Mouse (Mus musculus) neural tube, embryonic 11.5 days (tissue): Measurements from ENCODE around the gene Ccdc58. TPM values are rescaled to one million over a fixed set of nuclear protein-coding genes. Genes with fewer than 3 reads are reported as not detected.
"Not testable (repeated sequence)": the region's sequence is repeated elsewhere in the genome, so short reads cannot be mapped to it uniquely, and the experiment has no call there.

ENCODE experiments used
- ATAC-seq: fragments of 200-750 bp; cut with Nextera tagmentation; 2 replicates; pipeline ENCODE4 v1.8.0; 2017; ENCODE audit warnings: moderate number of reproducible peaks, mild to moderate bottlenecking, moderate TSS enrichment, moderate library complexity; ENCODE audit not compliant: insufficient read depth, low FRiP score, low TSS enrichment
- DNase-seq: peaks from one replicate; pipeline ENCODE4 v3.0.0-alpha.2; 2015; ENCODE audit warnings: low spot score
- H3K27ac ChIP-seq: fragments of 300-500 bp; sonication (generic); 2 replicates; pipeline ENCODE4 v1.5.1; 2014; ENCODE audit warnings: low read depth, mild to moderate bottlenecking, low read length
- H3K27me3 ChIP-seq: fragments of 300-500 bp; sonication (generic); 2 replicates; pipeline ENCODE4 v1.6.1; 2014; ENCODE audit warnings: mild to moderate bottlenecking, low read length, mixed read lengths; ENCODE audit not compliant: control insufficient read depth, insufficient read depth
- H3K36me3 ChIP-seq: fragments of 300-500 bp; sonication (generic); 2 replicates; pipeline ENCODE4 v1.6.1; 2014; ENCODE audit warnings: mild to moderate bottlenecking, low read length, moderate library complexity, mixed read lengths; ENCODE audit not compliant: control insufficient read depth, insufficient read depth
- H3K4me1 ChIP-seq: fragments of 300-500 bp; sonication (generic); 2 replicates; pipeline ENCODE4 v1.6.1; 2014; ENCODE audit warnings: low read length, mixed read lengths; ENCODE audit not compliant: control insufficient read depth, insufficient read depth
- H3K4me2 ChIP-seq: fragments of 300-500 bp; sonication (generic); 2 replicates; pipeline ENCODE4 v1.6.1; 2014; ENCODE audit warnings: low read depth, mild to moderate bottlenecking, moderate library complexity
- H3K4me3 ChIP-seq: fragments of 300-500 bp; sonication (generic); 2 replicates; pipeline ENCODE4 v1.5.1; 2014; ENCODE audit warnings: low read depth, low read length
- H3K9ac ChIP-seq: fragments of 300-500 bp; sonication (generic); 2 replicates; pipeline ENCODE4 v1.6.1; 2014; ENCODE audit warnings: mild to moderate bottlenecking, low read length
- H3K9me3 ChIP-seq: fragments of 300-500 bp; sonication (generic); 2 replicates; pipeline ENCODE4 v1.6.1; 2016; ENCODE audit warnings: low read length; ENCODE audit not compliant: control insufficient read depth
- WGBS: fragments of 180-500 bp; shearing (Covaris S2); extraction: QIAGEN DNeasy Blood & Tissue Kit; methylation state at CpG from one replicate; pipeline ENCODE4 v1.1.7; 2014; 5-methylcytosine and 5-hydroxymethylcytosine counted together
- polyA plus RNA-seq: library from polyadenylated mRNA; unstranded; fragments of >200 nt; fragmentation: Nextera tagmentation; extraction: Ambion mirVana; gene quantifications from 2 replicates; pipeline ENCODE4 v1.2.1, GENCODE M21; 2014

The Ccdc58 gene
- polyA plus RNA-seq, 1 experiment from 2014 or later, result 71.8 TPM

DNA sequence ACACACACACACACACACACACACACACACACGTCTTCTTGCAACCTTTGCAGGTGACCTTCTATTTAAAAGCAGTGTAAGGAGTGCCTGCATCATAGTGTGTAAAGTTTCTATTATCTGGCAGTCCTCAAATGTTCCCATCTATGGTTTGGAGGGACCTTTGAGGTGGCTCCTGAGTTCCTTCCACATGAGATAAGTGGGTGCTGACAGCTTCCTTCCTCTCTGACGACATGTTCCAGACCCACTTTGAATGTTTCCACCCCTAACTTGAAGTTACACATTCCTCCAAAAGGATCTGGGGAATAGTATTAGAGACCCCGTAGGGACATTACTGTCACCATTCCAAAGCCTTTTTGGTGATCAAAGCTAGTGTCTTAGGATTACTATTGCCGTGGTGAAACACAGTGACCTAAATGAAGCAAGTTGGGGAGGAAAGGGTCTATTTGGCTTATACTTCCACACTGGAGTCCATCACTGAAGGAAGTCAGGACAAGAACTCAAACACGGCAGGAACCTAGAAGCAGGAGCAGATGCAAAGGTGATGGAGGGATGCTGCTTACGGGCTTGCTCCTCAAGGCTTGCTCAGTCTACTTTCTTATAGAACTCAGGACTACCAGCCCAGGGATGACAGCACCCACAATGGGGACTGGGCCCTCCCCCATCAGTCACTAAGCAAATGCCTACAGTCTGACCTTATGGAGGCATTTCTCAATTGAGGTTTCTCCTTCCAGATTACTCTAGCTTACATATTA, 17.8 kb upstream of the Ccdc58 start:
- no peak for ATAC-seq

DNA sequence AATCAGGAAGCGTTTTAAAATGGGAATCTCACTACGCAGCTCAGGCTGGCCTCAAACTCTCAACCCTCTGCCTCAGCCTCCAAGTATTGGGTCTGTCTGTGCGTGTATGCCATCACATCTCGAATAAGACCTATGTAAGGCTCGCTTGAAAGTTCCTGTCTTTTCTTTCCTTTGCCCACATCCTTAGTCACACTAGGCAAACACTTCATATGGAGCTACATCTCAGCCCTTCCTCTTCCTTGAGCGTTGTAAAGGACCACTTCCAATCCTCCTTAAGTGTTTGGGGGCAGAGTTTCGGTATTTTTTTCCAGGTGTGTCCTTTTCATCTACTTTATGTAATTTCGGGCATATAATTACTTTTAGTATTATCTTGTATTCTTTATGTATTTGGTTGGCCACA, 16.6 kb upstream of the Ccdc58 start:
- H3K27ac ChIP-seq, result no peak overlapping the region
- no peak overlapping the region for H3K9ac ChIP-seq
- H3K4me2 ChIP-seq, result no peak overlapping the region
- peaks cover 4% of the 10 kb centered on the region; the same call in 1 of the 2 replicates for H3K36me3 ChIP-seq
- H3K4me1 ChIP-seq, result no peaks in the 10 kb centered on the region
- H3K4me3 ChIP-seq, result no peak overlapping the region
- H3K9me3 ChIP-seq, result no peaks in the 10 kb centered on the region
- WGBS, result 93% methylated on average over 8 of the region's 8 CpGs
- no peak for ATAC-seq
- no peaks in the 10 kb centered on the region for H3K27me3 ChIP-seq
- DNase-seq, result no peak

More for the DNA sequence above, 17.8 kb upstream of the Ccdc58 start:
- no peaks in the 10 kb centered on the region for H3K27me3 ChIP-seq
- DNase-seq, result no peak
- no peak overlapping the region for H3K4me3 ChIP-seq
- H3K4me2 ChIP-seq, result no peak overlapping the region
- H3K9ac ChIP-seq, result no peak overlapping the region
- H3K36me3 ChIP-seq, result peaks cover 8% of the 10 kb centered on the region
- H3K27ac ChIP-seq, result no peak overlapping the region
- 93% methylated on average over 6 of the region's 6 CpGs for WGBS
- H3K9me3 ChIP-seq, result no peaks in the 10 kb centered on the region
- H3K4me1 ChIP-seq, result no peaks in the 10 kb centered on the region

DNA sequence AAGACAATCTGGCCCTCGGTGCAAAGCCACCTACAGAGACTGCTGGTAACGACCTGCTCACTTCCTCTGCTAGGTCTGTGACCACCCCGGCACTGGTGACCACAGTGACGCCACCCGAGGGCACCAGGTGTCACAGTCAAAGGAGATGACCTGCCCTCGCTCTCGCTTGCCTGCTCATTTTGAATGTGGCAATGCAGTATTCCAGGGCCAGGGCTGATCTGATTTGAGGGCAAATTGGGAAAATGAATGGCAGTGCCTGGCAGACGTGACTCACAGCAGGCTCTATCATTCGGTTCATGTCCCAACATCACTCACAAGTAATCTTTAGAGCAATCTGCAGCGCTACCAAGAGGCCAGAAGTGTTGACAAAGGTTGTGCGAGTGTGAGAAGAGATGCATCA, 15.1 kb upstream of the Ccdc58 start:
- WGBS, result 89% methylated on average over 11 of the region's 11 CpGs
- DNase-seq, result no peak

DNA sequence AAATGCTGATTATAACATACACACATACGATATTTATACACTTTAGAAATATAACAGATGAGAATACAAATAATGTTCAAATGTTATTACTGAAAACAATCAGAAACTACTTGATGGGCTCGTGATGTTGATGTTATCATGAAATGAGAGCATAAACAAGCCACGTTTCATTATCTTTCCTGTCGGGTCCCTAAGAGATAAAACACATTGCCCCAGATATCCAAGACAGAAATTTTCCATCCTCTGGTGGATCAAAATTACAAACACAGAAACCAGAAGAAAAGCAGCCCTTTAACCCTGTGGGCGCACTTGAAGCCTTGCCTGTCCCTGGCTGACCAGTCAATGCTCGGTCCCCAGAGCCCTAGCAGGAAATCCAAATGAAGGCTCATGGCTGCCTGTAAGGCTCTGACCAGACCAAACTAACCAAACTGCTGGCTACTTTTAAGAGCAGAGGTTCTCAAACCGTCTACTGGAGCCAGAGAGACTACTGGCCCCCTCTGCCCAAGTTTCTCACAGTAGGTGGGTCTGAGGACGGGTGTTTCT, 13.5 kb upstream of the Ccdc58 start:
- no peak overlapping the region for H3K27ac ChIP-seq
- H3K4me3 ChIP-seq, result no peak overlapping the region
- 82% methylated on average over 8 of the region's 8 CpGs for WGBS
- ATAC-seq, result no peak
- no peaks in the 10 kb centered on the region for H3K27me3 ChIP-seq
- H3K4me2 ChIP-seq, result no peak overlapping the region
- no peaks in the 10 kb centered on the region for H3K36me3 ChIP-seq
- no peaks in the 10 kb centered on the region for H3K4me1 ChIP-seq
- no peak for DNase-seq
- H3K9me3 ChIP-seq, result no peaks in the 10 kb centered on the region
- H3K9ac ChIP-seq, result no peak overlapping the region

More for the DNA sequence above, 15.1 kb upstream of the Ccdc58 start:
- H3K4me1 ChIP-seq, result no peaks in the 10 kb centered on the region
- no peak overlapping the region for H3K9ac ChIP-seq
- H3K27ac ChIP-seq, result no peak overlapping the region
- no peaks in the 10 kb centered on the region for H3K9me3 ChIP-seq
- H3K36me3 ChIP-seq, result peaks cover 2% of the 10 kb centered on the region; the same call in 1 of the 2 replicates
- no peak overlapping the region for H3K4me2 ChIP-seq
- H3K4me3 ChIP-seq, result no peak overlapping the region
- ATAC-seq, result no peak
- H3K27me3 ChIP-seq, result no peaks in the 10 kb centered on the region

DNA sequence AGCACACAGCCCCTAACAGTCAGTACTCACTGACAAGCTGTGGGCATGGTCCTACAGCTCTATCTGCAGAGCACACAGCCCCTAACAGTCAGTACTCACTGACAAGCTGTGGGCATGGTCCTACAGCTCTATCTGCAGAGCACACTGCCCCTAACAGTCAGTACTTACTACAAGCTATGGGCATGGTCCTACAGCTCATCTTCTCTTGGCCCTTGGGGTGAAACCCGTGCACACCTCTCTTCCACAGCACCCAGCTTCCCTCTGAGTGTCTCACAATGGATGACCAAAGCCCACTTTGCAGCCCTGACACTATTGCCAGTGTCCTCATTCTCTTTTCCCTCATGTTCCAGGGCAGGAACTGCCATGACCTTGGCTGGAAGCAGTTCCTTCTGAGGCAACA, 9.0 kb upstream of the Ccdc58 start:
- H3K9me3 ChIP-seq, H3K27me3 ChIP-seq, H3K4me1 ChIP-seq, H3K4me2 ChIP-seq, H3K9ac ChIP-seq, DNase-seq, H3K4me3 ChIP-seq, ATAC-seq, H3K36me3 ChIP-seq, H3K27ac ChIP-seq: not testable (repeated sequence)
- 87% methylated on average over 1 of the region's 1 CpGs for WGBS

DNA sequence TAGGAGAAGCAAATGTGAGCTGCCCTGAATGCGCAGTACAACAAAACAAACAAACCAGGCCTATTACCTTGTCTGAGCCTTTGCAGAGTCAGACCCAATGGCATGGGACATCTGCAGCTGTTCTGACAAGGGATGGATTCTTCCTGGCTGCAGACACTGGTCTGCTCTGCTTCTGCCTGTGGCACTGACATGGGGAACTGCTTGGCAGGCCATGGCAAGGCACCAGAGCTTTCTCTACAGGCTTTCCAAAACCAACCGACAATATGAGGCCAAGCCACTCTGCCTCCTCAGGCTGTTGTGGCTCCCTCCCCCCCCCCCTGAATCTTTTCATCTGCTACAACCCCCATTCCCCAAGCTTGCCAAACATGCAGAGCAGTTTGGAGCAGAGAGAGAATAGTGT, 8.2 kb upstream of the Ccdc58 start:
- Histone ChIP-seq H3K36me3 (no peaks in the 10 kb centered on the region), H3K9me3 (no peaks in the 10 kb centered on the region), H3K4me3 (no peak overlapping the region), H3K27me3 (no peaks in the 10 kb centered on the region), H3K4me2 (no peak overlapping the region), H3K9ac (no peak overlapping the region), H3K27ac (no peak overlapping the region), H3K4me1 (0 out of 2 replicates have a peak, but pooled peaks cover under 1% of the 10 kb centered on the region)
- no peak for DNase-seq
- no peak for ATAC-seq
- WGBS, result 75% methylated on average over 2 of the region's 2 CpGs

DNA sequence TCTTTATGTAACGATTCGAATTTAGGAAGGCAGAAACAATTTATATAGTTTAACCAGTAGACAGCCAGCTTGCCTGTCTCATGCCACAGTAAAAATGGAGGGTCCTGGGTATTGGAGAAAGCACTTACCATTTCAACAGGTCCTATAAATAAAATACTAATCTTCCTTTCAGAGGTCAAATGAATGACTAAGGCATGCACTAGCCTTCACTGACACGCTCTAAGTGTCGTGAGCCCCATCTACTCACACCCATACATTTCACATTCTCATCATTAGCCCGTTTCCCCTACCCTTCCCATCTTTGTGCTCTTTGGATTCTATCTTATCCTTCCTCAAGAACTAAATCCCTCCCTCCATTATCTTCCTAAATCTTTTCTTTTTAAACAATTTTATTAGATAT, 6.6 kb upstream of the Ccdc58 start:
- Histone ChIP-seq H3K4me1 (peaks cover 8% of the 10 kb centered on the region; the same call in 1 of the 2 replicates), H3K9ac (no peak overlapping the region), H3K27me3 (no peaks in the 10 kb centered on the region), H3K27ac (no peak overlapping the region), H3K4me3 (no peak overlapping the region), H3K9me3 (no peaks in the 10 kb centered on the region), H3K4me2 (no peak overlapping the region), H3K36me3 (no peaks in the 10 kb centered on the region)
- WGBS, result 89% methylated on average over 5 of the region's 5 CpGs
- DNase-seq (no peak), ATAC-seq (no peak)

DNA sequence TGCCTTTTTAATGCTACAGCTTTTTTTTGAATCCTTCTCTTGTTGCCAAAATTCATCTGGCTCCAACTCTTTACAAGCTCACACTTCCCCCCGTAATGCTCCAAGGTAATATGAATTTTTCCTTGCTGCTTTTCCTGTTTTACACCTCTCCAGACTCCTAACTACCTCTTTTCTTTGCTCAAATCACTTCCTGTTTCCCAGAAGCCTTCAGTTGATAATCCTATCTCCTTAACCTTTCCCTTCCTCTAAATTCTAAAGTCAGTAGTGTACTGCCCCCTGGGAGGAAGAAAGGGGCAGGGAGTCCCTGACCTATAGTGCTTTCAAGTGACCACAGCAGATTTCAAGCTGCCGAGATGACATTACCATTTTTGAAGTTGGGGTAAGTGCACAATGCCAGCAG, 3.8 kb upstream of the Ccdc58 start:
- peaks cover 14% of the 10 kb centered on the region; the same call in 1 of the 2 replicates for H3K4me1 ChIP-seq
- no peak overlapping the region for H3K27ac ChIP-seq
- H3K27me3 ChIP-seq, result no peaks in the 10 kb centered on the region
- 70% methylated on average over 2 of the region's 2 CpGs for WGBS
- no peak overlapping the region for H3K9ac ChIP-seq
- no peak overlapping the region for H3K4me3 ChIP-seq
- no peak overlapping the region for H3K4me2 ChIP-seq
- DNase-seq (no peak), ATAC-seq (no peak)
- H3K9me3 ChIP-seq, result no peaks in the 10 kb centered on the region
- H3K36me3 ChIP-seq, result no peaks in the 10 kb centered on the region

DNA sequence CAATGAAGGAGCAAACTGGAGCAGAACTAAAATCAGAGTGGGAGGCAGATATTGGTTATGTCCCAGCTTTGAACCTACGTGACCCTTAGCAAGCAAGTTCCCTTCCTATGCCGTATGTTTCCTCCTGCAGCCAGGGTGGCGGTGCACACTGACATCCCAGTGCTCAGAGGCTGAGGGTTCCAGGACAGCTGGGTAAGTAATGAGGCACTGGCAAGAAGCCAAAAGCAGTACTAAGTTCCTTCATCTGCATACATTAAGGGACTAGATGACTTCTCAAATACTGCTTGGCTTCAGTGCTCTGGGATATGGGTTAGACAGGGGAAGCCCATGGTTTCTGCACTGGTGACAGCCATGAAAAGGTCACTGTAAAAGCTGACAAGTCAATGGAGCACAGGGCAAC, 3.1 kb upstream of the Ccdc58 start:
- WGBS, result 84% methylated on average over 3 of the region's 3 CpGs
- no peaks in the 10 kb centered on the region for H3K9me3 ChIP-seq
- ATAC-seq, result no peak
- no peak overlapping the region for H3K4me3 ChIP-seq
- H3K4me1 ChIP-seq, result peaks cover 14% of the 10 kb centered on the region; the same call in 1 of the 2 replicates
- no peak overlapping the region for H3K9ac ChIP-seq
- H3K27me3 ChIP-seq, result no peaks in the 10 kb centered on the region
- H3K36me3 ChIP-seq, result no peaks in the 10 kb centered on the region
- no peak for DNase-seq
- no peak overlapping the region for H3K27ac ChIP-seq
- no peak overlapping the region for H3K4me2 ChIP-seq
